Mouse (Mus musculus) bone marrow, adult 2 months (tissue): ENCODE results near the gene Mical3. TPM values are rescaled to one million over a fixed set of nuclear protein-coding genes. Genes with fewer than 3 reads are reported as not detected.
A peak's percentile ranks its signal among the peaks of the same experiment; 100 is the strongest.

ENCODE experiments used
- H3K27ac ChIP-seq: fragments of 200-500 bp; 2 replicates; pipeline ENCODE4 v1.5.1; 2012; ENCODE audit warnings: low read depth, mild to moderate bottlenecking, control low read depth, inconsistent platforms, low read length; ENCODE audit not compliant: control insufficient read depth, poor library complexity, insufficient read depth
- H3K4me1 ChIP-seq: fragments of 200-500 bp; 2 replicates; pipeline ENCODE4 v1.6.1; 2011; ENCODE audit warnings: low read length; ENCODE audit not compliant: control insufficient read depth, insufficient read depth
- H3K4me3 ChIP-seq: fragments of 200-500 bp; replicated peaks from 2 replicates; pipeline ENCODE3; 2011; ENCODE audit warnings: mild to moderate bottlenecking, low read depth, low read length, control low read depth; ENCODE audit not compliant: control insufficient read depth
- CTCF ChIP-seq: fragments of 200-500 bp; IDR thresholded peaks from 2 replicates; pipeline ENCODE4 v1.5.1; 2011; ENCODE audit warnings: low read length, control low read depth; ENCODE audit not compliant: control insufficient read depth, insufficient read depth
- POLR2A ChIP-seq: fragments of 200-500 bp; IDR thresholded peaks from 2 replicates; pipeline ENCODE4 v1.6.1; 2011; ENCODE audit warnings: low read depth, mild to moderate bottlenecking, control low read depth, low read length, borderline replicate concordance; ENCODE audit not compliant: control insufficient read depth
- WGBS: fragments of 180-500 bp; shearing (Covaris S2); methylation state at CpG from one replicate; pipeline ENCODE4 v1.1.7; 2018; 5-methylcytosine and 5-hydroxymethylcytosine counted together
- polyA plus RNA-seq: library from polyadenylated mRNA; stranded (reverse); fragments of >200 nt; gene quantifications from 2 replicates; pipeline ENCODE4 v1.2.4, GENCODE M21; 2011; ENCODE audit warnings: low replicate concordance; ENCODE audit not compliant: missing spikeins, insufficient read depth, insufficient read length

Mical3 gene
- polyA plus RNA-seq, result 38.7 and 53.1 TPM in 2 replicates

GRCm38 (mm10) chr6:121130773-121131172 is at the start of gene Mical3:
Mical3 (minus strand) TSS chr6:121130999.
- no peaks in the 10 kb centered on the region for H3K4me1 ChIP-seq
- TF ChIP-seq POLR2A, result no peak
- H3K4me3 ChIP-seq, result no peak within 1 kb of the TSS
- 2% methylated on average over 17 of the region's 17 CpGs for WGBS
- H3K27ac ChIP-seq, result no peak within 1 kb of the TSS

GRCm38 (mm10) chr6:121179846-121180245 is 49.0 kb upstream of the Mical3 start:
- TF ChIP-seq CTCF (no peak), POLR2A (no peak)
- Histone ChIP-seq H3K27ac (no peak overlapping the region), H3K4me3 (no peak overlapping the region), H3K4me1 (peaks cover 2% of the 10 kb centered on the region; the same call in 1 of the 2 replicates)
- WGBS, result 45% methylated on average over 7 of the region's 7 CpGs

GRCm38 (mm10) chr6:121178700-121179358 is 48.0 kb upstream of the Mical3 start:
- Histone ChIP-seq H3K4me1 (peaks cover 2% of the 10 kb centered on the region; the same call in 1 of the 2 replicates), H3K4me3 (no peak overlapping the region), H3K27ac (no peak overlapping the region)
- TF ChIP-seq POLR2A (no peak), CTCF (peak; percentile 28; the same call in 1 of the 2 replicates)
- 55% methylated on average over 7 of the region's 7 CpGs for WGBS

- TF ChIP-seq CTCF (no peak), POLR2A (no peak)
- H3K27ac ChIP-seq, result no peak overlapping the region
- H3K4me3 ChIP-seq, result no peak overlapping the region
- 82% methylated on average over 7 of the region's 7 CpGs for WGBS
- peaks cover 2% of the 10 kb centered on the region; the same call in 1 of the 2 replicates for H3K4me1 ChIP-seq
These were observed 46.4 kb upstream of the Mical3 start for GRCm38 (mm10) chr6:121177118-121177708.

GRCm38 (mm10) chr6:121176731-121177098 is 45.9 kb upstream of the Mical3 start:
- Histone ChIP-seq H3K4me1 (peaks cover 2% of the 10 kb centered on the region; the same call in 1 of the 2 replicates), H3K4me3 (no peak overlapping the region), H3K27ac (no peak overlapping the region)
- WGBS, result 68% methylated on average over 4 of the region's 4 CpGs
- TF ChIP-seq CTCF (no peak), POLR2A (no peak)

- Histone ChIP-seq H3K27ac (no peak overlapping the region), H3K4me1 (peaks cover 2% of the 10 kb centered on the region; the same call in 1 of the 2 replicates), H3K4me3 (no peak overlapping the region)
- TF ChIP-seq POLR2A (no peak), CTCF (no peak)
- WGBS, result 59% methylated on average over 14 of the region's 14 CpGs
These were observed 45.4 kb upstream of the Mical3 start for GRCm38 (mm10) chr6:121176011-121176730.

- 85% methylated on average over 6 of the region's 6 CpGs for WGBS
- Histone ChIP-seq H3K4me3 (no peak overlapping the region), H3K4me1 (peaks cover 2% of the 10 kb centered on the region; the same call in 1 of the 2 replicates), H3K27ac (no peak overlapping the region)
- no peak for TF ChIP-seq POLR2A
- TF ChIP-seq CTCF, result no peak
These were observed 44.0 kb upstream of the Mical3 start for GRCm38 (mm10) chr6:121174761-121175160.

GRCm38 (mm10) chr6:121173471-121173870 is 42.7 kb upstream of the Mical3 start:
- 63% methylated on average over 5 of the region's 5 CpGs for WGBS
- TF ChIP-seq CTCF (no peak), POLR2A (no peak)
- no peaks in the 10 kb centered on the region for H3K4me1 ChIP-seq
- no peak overlapping the region for H3K4me3 ChIP-seq
- H3K27ac ChIP-seq, result no peak overlapping the region
